Mouse (Mus musculus): ENCODE measurements around the gene Mylk3.

DNA sequence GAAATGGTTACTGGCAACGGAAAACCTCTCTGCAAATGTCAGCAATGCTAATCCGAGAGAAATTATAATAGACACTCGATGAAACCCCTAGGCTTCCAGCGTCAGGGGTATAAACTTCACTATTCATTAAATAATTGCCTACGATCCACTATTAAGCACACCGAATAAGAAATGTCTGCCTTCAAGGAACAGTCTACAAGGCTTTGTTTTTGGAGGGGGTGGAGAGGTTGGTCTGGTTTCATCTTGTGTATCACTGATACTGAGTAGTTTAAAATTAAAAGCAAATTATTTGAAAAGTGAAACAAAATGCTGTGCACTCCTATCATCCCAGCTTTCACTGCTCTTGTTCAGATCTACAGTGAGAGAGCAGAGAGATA is 46.9 kb upstream of the Mylk3 start:
- TF ChIP-seq EP300 (IDR thresholded peaks at IDR 0.05; ENCODE audit: low read depth) (no peak), CTCF (IDR thresholded peaks at IDR 0.05; ENCODE audit: low read depth) (no peak)

Data from liver, embryonic 14.5 days (tissue).